Mouse (Mus musculus) megakaryocyte, embryonic 14.5 days (primary cell): Measurements from ENCODE around the gene Thap2.

ENCODE experiments used
- FLI1 ChIP-seq: IDR thresholded peaks from 2 replicates; pipeline ENCODE4 v1.6.1; 2012; ENCODE audit warnings: low read length, inconsistent platforms, mixed read lengths
- GATA1 ChIP-seq: IDR thresholded peaks from 3 replicates; pipeline ENCODE4 v1.6.1; 2012; ENCODE audit warnings: mixed read lengths, low read length, inconsistent platforms, borderline replicate concordance

DNA sequence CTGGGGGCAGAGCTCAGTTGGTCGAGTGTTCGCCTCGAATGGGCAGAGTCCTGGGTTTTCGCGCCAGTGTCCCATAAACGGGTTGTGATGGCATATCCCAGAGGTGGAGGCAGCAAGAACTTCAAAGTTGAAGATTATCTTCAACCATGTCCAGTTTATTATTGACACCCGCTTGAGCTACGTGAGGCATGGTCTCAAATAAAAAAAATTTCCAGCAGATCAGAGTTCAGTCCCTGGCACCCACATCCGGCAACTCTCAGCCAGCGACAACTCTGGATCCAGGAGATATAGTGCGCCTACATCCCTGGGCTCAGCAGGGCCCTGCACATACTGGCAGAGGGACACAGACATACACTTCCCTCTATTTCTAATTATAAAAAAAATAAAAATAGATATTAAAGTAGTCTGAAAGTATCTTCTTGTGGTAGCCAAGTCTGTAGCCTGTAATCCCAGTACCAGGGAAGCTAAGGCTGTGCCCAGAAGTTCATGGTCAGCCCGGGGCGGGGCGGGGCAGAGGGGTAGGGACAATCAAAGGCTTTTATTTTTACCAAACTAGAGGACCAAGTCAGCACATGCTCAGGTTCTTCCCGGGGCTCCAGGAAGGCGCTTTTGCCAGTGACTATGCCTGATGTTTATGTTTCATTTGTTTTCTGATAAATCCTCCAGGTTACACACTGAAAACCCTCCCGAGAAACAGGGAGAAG is 25.9 kb downstream of the Thap2 start:
- TF ChIP-seq GATA1 (no peak), FLI1 (no peak)
